Mouse (Mus musculus) R1 (cell line): Measurements from ENCODE around the gene Tmem200c.

ENCODE experiments used
- DNase-seq: peaks from one replicate; pipeline ENCODE4 v3.0.0-alpha.2; 2018; ENCODE audit warnings: low read depth, low spot score

The Tmem200c gene

DNA sequence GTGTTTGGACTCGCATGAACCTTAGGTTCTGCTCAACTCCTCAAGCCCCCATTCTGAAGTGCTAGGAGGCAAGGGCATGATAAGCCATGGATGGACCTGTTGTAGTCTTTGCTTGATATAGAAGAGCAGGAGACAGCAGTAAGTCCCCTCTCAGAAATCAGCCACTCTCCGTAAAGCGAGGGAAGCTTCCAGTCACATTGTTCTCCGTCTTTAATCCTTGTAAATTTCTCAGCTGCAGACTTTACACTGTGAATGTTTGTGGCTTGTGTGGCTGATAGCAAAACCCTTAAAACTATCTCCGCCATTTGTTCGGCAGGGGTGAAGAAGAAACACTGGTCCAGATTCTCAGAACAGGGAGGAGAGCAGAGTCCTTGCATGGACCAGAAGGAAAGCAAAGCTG lies at the start of gene Tmem200c:
TSS of gene Tmem200c (plus strand) at position 301 of the 400 bp plus-strand sequence.
- no peak for DNase-seq

DNA sequence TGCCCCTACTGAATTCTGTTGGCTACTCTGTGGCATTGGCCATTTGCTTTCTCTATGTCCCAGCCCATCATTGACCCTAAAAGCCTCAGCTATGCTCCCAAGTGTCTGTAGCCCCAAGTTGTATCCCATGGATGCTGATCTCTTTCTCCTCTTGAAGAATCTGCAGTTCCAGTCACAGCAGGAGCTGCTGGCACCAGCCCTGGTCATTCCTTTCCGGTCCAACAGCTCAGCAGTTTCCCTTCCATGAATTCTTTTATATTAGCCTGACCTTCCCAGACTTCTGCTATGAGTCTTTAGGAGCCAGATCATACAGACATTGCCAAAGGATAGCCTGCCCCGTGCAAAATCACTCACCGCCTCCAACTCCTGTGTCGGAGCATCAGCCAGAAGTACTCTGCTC lies 32.7 kb upstream of the Tmem200c start:
- no peak for DNase-seq

DNA sequence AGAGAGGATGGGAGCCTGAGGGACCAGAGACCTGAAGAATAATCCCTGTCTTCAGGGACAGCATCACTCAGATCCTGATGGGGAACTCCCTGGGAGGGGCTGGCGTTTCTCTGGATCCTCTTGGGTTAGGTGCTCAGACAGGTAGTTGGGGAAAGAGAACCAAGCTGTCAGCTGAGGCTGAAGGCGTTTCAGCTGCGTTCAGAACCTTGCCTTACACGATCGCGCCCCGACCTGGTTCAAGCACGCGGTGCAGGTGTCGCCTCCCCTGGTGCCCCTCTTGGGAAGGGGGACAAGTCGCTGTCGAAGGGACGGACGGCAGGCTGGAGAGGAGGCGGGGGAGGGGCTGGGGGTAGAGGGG lies 10.2 kb downstream of the Tmem200c start:
- peak; percentile 35 for DNase-seq

DNA sequence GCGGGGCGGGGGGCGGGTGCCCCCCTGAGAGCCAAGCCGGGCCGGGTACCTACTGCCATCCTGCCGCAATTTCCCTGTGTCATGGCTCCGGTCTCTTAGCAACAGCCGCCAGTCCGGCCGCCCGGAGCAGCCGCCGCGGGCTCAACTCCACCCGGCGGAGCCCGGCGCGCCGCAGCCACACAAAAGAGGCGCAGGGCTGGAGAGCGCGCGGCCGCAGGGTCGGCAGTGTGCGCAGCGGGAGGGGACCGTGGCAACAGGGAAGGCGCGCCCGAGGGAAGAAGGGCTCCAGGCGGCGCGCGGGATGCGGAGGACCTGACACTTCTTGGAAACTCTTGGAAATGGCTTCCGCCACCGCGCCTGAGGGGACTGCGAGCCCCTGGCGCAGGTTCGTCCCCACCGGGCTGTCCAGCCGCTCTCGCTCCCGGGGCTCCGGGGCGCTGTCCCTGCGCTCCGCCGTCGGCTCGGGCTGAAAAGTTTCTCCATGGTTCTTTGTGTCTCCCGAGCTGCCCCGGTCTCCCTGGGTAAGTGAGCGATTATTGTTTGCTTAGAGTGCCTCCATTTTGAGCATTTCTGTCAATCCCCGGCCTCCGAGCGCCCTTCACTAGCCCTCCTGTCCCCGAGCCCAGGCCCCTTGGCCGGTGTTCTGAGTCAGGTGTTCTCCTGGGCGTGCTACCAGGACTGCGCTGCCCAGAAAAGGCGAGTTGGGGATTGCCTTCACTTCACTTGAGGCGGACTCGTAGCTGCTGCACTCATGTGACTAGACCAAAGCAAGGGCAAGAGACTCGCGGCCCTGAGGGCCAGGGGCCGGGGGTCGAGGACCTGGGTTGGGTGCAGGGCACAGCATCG lies 10.8 kb downstream of the Tmem200c start:
- peak; percentile 75 for DNase-seq

DNA sequence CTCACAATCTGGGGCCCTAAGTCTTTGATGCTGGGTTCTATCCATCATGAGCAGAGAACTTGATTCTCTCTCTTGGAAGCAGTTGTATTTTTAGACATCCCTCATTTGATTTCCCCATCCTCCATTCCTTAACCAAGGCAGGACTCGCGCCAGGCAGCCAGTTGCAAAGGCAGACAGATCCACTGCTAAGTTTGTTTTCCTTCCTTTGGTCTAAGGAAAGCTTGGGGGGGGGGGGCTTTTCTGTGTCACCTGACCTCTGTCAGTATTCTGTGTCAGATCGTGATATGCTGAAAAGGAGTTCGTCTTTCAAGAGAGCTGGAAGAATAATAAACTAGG lies 11.4 kb downstream of the Tmem200c start:
- DNase-seq, result peak; percentile 5

DNA sequence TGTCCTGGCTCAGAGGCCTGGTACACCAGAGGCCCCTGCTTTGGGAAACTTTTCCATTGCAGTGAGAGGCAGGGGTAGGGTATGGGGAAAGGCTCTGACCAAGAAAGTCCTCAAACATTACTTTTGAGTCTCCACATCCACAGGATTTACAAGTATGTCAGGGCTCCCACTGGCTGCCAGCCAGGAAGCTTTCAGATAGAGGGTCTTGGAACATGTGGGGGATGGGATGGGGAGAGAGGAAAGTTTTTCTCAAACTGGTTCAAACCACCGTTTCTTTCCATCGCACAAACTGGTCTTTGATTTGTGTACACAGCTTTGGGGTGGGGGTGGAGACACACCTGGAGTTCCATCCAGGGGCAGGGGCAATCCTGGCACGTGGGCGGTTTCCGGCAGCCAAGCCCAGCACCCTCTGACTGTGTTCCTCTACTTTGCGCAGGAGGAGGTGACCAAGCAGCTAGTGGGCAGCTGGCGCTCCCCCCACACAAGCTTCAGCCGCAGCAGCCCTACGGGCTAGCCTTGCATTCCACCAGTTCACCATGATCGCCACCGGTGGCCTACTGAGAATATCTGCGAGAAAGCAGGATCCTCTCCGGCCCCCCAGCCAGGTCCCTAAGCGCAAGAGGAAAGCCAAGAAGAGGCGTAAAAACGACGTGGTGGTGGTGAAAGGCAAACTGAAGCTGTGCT lies 13.6 kb downstream of the Tmem200c start:
- peak; percentile 8 for DNase-seq

DNA sequence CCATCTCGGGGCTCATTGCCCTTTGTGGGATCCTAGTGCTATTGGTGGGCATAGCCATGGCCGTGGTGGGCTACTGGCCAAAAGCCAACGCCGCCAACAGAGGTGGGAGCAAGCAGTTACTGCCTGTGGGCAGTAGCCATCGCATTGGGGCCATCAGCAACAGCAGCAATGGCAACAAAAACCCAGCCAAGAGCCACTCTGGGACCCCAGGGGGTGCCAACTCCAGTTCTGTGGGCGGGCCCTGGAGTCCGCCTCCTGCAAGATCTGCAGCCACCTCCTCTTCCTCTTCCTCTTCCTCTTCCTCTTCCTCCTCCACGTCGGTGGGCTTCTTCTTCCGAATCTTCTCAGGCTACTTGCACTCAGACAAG lies 14.1 kb downstream of the Tmem200c start:
- DNase-seq, result peak; percentile 7

DNA sequence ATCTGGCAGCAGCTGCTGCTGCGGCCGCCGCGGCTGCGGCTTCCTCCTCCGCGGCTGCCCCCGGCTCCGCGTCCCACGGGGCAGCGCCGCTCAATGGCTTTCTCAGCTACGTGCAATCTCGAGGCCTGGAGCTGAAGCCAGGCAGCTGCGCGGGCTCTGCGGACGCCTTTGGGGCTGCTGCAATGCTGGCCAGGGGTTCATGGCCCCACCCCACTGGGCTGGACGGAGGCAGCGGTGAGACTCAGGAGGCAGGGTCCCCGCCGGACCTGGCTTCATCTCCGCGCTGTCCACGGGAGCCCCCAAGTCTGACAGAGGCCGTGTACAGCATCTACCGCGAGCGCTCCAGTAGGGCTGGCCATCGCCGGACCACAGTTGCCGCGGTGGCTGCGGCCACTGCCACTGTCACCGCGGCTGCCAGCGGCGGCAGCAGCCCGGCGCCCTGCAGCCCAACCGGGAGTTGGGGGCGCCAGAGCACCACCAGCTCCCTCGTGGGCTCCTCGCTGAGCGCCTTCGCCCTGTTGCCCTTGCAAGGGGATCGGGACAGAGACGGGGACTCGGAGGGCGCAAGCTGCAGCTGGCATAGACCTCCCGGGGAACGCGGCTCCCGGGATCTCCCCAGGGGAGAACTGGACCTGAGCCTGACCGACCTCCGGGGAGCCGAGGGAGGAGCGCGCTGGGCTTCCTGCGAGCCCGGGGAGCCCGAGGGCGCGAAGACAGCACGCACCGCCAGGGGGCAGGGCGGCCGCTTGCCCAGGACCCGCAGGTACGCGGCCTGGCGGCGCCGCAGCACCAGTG lies 14.9 kb downstream of the Tmem200c start:
- DNase-seq, result peak; percentile 20

DNA sequence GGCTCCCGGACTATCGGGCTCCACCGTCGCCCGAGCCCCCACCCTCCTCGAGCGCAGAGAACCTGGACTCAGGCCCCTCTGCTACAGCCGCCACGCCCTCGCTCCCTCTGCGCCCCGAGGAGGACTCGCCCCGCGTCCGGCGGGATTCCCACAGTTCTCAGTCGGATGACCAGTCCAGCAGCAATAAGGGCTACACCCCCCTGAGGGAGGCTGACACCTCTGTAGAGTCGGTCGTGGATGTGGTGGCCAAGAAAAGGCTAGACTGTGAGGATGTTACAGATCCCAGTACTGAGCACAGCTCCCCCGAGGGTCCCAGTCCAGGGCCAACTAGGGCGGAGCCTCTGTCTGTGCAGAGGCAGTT lies 15.4 kb downstream of the Tmem200c start:
- DNase-seq, result no peak

DNA sequence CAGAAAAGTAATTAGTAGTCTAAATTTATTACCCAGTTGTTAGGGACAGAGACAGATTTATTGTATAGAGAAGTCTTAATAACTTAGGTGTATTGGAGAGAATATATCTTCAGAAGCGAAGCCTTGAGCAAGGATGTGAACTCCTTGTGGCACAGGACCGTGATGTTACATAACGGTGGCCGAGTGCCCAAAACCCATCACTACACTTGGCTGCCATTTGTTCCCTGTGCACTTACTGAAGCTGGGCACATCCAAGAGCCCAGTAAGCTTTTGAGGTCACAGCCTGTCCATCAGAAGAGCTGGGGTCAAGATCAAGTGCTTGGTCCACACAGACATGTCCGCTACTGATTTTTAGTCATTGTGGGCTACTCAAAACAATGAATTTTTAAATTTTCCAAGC lies 19.5 kb downstream of the Tmem200c start:
- DNase-seq, result no peak

DNA sequence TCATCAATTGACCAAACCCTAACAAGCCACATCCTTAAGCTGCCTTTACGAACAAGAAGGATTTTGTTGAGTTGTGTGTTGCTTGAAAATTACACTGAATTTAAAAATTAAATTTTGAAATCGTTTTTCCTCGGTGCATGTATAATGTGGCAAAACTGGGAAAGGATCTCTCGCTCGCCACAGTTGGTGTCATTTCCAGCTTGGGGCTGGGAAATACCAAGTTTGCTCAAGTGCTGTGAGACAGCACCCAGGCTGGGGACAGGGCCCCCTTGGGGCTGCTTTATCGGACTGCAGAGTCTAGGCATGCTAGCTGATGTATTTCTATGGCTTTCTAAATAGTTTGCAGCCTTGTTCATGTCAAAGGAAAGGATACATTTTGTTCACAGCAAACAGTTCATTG lies 22.3 kb downstream of the Tmem200c start:
- no peak for DNase-seq

DNA sequence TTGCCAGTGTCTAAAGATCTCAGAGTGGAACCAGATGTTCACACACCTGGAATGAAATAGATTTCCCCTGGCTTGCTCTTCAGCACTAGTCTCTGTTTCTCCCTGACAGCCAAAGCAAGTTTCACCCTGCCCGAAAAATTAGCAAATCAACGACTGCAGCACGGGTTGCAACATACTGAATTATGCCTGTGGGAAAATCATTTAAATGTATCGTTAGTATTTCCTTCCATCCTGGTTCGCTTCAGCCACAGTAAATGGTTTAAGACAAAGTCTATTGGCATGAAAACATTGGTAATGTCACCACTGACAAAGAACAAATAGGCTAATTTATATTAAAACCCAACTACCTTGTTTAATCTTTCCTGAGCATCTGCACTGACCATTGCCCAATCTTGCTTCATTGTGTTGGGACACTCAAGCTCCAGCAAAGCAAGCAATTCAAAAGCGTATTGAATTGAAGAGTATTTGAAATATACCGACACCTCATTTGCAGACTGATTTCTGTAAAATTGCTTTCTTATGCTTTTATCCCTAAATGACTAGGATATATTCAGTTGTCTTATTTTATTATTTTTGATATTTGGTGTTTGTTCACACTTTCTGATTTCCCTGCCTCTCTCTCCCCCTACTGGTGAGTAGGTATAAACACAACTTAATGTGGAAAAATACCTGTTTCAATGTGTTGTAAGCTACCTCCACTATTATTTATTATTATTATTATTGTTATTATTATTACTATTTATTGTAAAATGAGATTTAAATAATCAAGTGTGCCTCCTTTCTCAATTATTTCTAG lies 25.9 kb downstream of the Tmem200c start:
- no peak for DNase-seq

DNA sequence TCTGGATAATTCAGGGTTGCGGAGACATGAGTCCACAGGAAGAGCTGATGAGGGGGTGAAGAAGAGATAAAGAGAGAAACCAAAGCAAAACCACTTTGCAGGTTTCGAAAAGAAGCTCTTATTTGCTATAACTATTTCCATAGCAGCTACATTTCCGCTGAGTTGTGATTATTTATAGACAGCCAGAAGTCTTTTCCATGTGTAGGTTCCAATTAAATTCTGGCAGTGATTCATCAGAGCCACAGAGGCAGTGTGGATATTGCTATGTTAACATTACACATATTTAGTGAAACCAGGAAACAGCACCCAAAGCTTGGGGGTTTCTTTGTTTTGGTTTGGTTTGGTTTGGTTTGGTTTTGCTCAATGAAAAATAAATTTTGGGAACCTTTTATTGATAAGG lies 37.8 kb downstream of the Tmem200c start:
- no peak for DNase-seq

DNA sequence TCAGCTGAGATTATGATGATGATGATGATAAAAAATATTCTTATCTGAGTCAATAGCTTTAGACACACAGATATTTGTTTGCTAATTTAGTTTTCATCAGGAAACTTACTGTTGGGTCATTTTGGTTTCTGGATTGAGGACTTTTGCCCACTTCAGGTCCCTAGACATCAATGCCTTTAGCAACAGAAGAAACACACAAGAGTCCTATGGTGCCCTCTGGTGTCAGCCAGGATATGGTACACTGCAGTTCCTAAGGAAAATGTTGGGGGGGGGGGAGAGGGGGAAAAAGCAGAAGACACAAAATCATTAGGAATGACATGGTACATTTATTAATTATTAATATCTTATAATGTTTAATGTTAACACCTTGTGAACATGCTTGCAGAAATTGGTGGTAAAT lies 42.0 kb downstream of the Tmem200c start:
- DNase-seq, result no peak

DNA sequence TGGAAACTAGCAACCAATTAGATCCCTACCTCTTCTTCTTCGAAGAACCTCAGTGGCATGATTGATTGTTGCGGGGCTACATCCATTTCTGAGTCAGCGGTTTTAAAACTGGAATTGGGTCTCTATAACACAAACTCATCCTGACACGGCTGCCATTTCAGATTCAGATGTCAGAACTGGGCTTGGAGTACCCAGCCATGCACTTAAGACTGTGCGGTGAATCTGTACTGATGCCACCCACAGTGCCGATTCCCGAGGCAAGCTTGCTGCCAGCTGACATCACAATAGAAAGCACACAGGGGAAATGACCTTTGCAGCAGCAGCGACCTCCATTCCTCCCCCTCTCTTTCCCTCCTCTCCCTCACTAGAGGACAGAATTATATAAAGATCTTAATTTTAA lies 47.6 kb downstream of the Tmem200c start:
- DNase-seq, result no peak

DNA sequence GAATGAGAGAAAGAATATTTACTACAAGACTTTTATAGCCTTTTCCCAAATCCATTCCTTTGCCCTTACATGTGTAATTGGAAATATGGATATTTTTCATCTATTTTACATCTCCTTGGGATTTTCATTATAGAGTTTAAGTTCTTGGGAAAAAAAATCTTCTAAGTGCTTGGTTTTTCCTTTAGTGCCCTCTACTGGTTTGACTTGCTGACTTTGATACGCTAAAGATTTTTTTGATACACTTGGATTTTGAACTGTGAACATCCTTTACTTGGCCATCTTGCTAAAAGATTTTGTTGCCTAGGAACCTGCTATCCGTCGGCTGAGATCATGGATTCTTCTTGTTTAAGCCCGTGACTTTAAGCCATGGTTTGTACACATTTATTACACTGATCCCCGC lies 48.8 kb downstream of the Tmem200c start:
- DNase-seq, result no peak

DNA sequence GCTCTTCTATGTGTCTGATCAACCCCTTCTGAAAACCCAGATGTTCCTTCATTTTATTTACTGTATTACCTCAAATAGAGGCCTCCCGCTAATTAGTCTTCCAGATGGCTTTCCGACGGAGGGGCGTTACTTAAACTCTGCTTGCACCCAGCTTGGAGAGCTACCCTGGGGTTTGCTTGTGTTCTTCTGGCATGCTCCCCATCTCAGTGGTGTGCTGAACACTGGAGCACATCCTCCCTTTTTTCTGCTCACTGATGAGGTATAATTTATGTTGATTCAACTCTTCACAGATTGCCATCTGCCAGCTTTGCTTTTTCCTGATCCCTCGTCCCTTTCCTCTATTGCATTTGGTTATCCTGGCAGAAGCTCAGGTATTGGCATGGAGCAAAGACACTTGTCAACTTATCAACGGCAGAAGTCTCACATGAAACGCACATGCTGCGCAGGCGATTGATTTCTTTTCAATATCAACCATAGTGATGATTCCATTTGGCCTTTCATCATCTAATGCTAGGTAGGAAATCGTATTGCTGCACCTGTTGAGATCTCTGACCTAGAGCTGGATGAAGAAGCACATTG lies 49.6 kb downstream of the Tmem200c start:
- no peak for DNase-seq

DNA sequence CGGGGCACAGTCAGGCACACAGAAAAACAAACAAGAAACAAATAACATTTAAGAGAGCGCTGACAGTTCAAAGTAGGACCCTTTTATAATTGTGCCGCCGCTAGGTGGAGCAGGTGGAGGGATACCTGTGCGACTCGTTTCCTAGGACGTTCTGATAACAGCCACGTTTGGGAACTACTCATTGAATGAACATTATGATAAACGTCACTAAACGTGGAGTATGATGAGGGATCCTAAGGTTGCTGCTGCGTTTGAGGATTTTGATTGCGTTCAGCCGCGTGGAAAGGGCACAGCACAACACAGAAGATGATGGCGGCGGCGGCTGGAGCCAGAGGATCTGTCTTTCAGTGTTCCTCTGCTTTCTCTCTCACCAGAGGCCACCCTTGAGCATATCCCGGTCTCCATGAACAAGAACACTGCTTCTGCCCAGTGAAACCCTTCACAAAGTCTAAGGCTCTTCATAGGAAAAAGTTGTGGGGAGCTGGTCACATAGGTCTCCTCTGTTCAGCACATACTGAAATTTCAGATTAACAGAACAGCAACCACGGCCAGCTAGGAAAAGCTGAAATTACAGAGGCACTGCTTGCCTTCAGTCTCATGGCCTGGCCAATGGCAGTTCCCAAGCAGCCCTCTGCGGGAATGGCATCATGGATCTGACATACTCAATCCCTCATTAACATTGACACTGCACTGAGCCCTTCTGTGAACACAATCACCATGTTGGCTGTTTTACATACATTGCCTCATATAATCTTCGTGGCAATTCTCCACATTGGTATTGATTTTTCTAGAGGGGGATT lies 55.5 kb downstream of the Tmem200c start:
- peak; percentile 49 for DNase-seq

DNA sequence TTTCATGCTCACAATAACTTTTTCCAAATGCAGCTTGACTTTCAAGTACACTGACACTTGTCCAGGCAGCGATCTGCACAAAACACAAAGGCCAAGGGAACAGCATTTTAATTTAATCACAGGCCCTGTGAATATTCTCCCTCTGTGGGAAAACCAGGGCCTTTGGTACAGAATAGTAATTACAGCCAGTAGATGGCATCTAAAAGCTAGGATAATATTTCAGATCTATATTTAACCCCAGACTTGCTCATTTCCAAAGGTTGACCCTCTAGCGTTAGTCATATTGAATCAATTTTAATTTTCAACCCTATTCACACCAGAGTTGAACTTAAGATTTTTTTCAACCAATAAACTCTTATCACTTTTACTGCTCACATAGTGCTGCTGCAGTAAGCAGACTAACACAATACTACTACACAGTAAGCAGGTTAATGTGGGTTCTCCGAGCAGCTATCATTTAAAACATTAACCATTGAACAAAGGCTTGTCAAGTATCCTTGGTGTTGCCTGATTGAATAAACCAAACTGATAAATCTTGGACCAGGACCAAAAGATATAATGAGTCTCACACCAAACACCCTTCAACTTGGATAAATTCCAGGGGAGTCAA lies 57.2 kb downstream of the Tmem200c start:
- DNase-seq, result no peak

DNA sequence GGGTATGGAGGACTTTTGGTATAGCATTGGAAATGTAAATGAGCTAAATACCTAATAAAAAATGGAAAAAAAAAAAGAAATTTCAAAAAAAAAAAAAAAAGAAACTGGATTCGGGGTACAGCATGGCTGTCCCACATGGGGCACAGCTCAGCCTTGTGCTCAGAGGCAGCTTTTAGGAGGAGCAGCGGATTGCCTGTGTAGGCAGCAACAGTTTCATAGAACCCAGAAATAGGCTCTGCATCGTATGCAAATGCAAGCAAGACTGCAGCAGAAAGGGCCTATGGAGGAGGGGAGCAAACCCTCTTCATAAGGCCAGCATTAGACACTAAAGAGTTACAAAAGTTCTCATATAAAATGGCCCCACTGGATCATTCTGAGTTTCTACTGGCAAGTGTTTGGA lies 64.2 kb downstream of the Tmem200c start:
- no peak for DNase-seq
